In genomic region chr5:51432031-51432430, GRCm38 (mm10) we compare ENCODE assay signal across 22 mouse cellular contexts.
A peak's percentile ranks its signal among the peaks of the same experiment; 100 is the strongest.
DNase-seq lines count a peak whose midpoint lies in the region; ATAC-seq and TF ChIP-seq lines count a peak whose summit lies in the region.
"Had no signal": no experiment of that assay in that cellular context is flagged by ENCODE, and none has a peak within 500 bp of the region (broad histone marks: within the 10 kb centered on the region; RNA-seq: fewer than 3 reads in every experiment).

No protein-coding gene starts in this region.

- H3K9ac ChIP-seq in embryonic facial prominence, embryonic 11.5 days (replicated peaks; ENCODE audit: low read length): no peak overlapping the region
- H3K9ac ChIP-seq in kidney, embryonic 16.5 days (replicated peaks; ENCODE audit: low read length): no peak overlapping the region
- H3K9ac ChIP-seq in kidney, embryonic 14.5 days (ENCODE audit: low read depth, low read length): no peak overlapping the region
- H3K9ac ChIP-seq in lung, embryonic 14.5 days: no peak overlapping the region
- H3K9ac ChIP-seq: embryonic facial prominence, embryonic 15.5 days; forebrain, postnatal 0 days; hindbrain, embryonic 12.5 days; hindbrain, embryonic 15.5 days had no signal

- 55% methylated on average over 4 of the region's 4 CpGs for WGBS in embryonic facial prominence, embryonic 11.5 days
- 65% methylated on average over 4 of the region's 4 CpGs for WGBS in embryonic facial prominence, embryonic 10.5 days
- 62% methylated on average over 4 of the region's 4 CpGs for WGBS in kidney, embryonic 16.5 days
- WGBS in kidney, embryonic 14.5 days: 58% methylated on average over 4 of the region's 4 CpGs
- WGBS in lung, embryonic 14.5 days: 42% methylated on average over 4 of the region's 4 CpGs

- H3K27ac ChIP-seq in embryonic facial prominence, embryonic 11.5 days (replicated peaks; ENCODE audit: low read depth, low read length): no peak overlapping the region
- H3K27ac ChIP-seq in embryonic facial prominence, embryonic 10.5 days (replicated peaks): no peak overlapping the region
- no peak overlapping the region for H3K27ac ChIP-seq in kidney, embryonic 16.5 days (ENCODE audit: low read length)
- H3K27ac ChIP-seq in kidney, embryonic 14.5 days (ENCODE audit: low read depth, low read length): no peak overlapping the region
- no peak overlapping the region for H3K27ac ChIP-seq in lung, embryonic 14.5 days (ENCODE audit: low read depth)
- H3K27ac ChIP-seq: embryonic facial prominence, embryonic 15.5 days; gastrocnemius, adult 2 months; hindbrain, embryonic 12.5 days; hindbrain, embryonic 15.5 days had no signal

- no peaks in the 10 kb centered on the region for H3K9me3 ChIP-seq in embryonic facial prominence, embryonic 11.5 days (replicated peaks; ENCODE audit: control insufficient read depth, low read length)
- no peaks in the 10 kb centered on the region for H3K9me3 ChIP-seq in embryonic facial prominence, embryonic 10.5 days
- H3K9me3 ChIP-seq in kidney, embryonic 16.5 days (ENCODE audit: low read length): no peaks in the 10 kb centered on the region
- no peaks in the 10 kb centered on the region for H3K9me3 ChIP-seq in kidney, embryonic 14.5 days (ENCODE audit: control insufficient read depth, low read length)
- H3K9me3 ChIP-seq in lung, embryonic 14.5 days (ENCODE audit: low read depth, low read length): no peaks in the 10 kb centered on the region
- H3K9me3 ChIP-seq: embryonic facial prominence, embryonic 15.5 days; hindbrain, embryonic 12.5 days; hindbrain, embryonic 15.5 days had no signal

- no peak for TF ChIP-seq CTCF in lung, embryonic 14.5 days (IDR thresholded peaks at IDR 0.05; ENCODE audit: low read depth)

- no peaks in the 10 kb centered on the region for H3K27me3 ChIP-seq in embryonic facial prominence, embryonic 11.5 days (ENCODE audit: control insufficient read depth, insufficient read depth, low read length)
- no peaks in the 10 kb centered on the region for H3K27me3 ChIP-seq in embryonic facial prominence, embryonic 10.5 days (replicated peaks; ENCODE audit: low read depth, poor library complexity, severe bottlenecking)
- no peaks in the 10 kb centered on the region for H3K27me3 ChIP-seq in kidney, embryonic 16.5 days (ENCODE audit: insufficient read depth, low read length)
- H3K27me3 ChIP-seq in kidney, embryonic 14.5 days (ENCODE audit: control insufficient read depth, insufficient read depth, low read length): no peaks in the 10 kb centered on the region
- H3K27me3 ChIP-seq in lung, embryonic 14.5 days (ENCODE audit: insufficient read depth, low read length): no peaks in the 10 kb centered on the region
- H3K27me3 ChIP-seq: embryonic facial prominence, embryonic 15.5 days; hindbrain, embryonic 12.5 days; hindbrain, embryonic 15.5 days had no signal

- no peak overlapping the region for H3K4me2 ChIP-seq in embryonic facial prominence, embryonic 11.5 days (ENCODE audit: low read depth, low read length)
- no peak overlapping the region for H3K4me2 ChIP-seq in kidney, embryonic 16.5 days (replicated peaks; ENCODE audit: low read depth, low read length)
- H3K4me2 ChIP-seq in kidney, embryonic 14.5 days (replicated peaks; ENCODE audit: low read depth, low read length): no peak overlapping the region
- H3K4me2 ChIP-seq in lung, embryonic 14.5 days: no peak overlapping the region
- H3K4me2 ChIP-seq: embryonic facial prominence, embryonic 15.5 days; heart, embryonic 11.5 days; hindbrain, embryonic 12.5 days; hindbrain, embryonic 15.5 days had no signal

- no peak for DNase-seq in embryonic facial prominence, embryonic 11.5 days (ENCODE audit: low spot score)
- no peak for DNase-seq in embryonic facial prominence, embryonic 10.5 days (ENCODE audit: low spot score)
- DNase-seq in lung, embryonic 14.5 days: peak; percentile 8
- DNase-seq in lung, postnatal 4 days: no peak
- DNase-seq in R1 (ENCODE audit: low read depth, low spot score): peak; percentile 5
- no peak for DNase-seq in layer of hippocampus, adult 9-10 months (ENCODE audit: low spot score)
- DNase-seq: adrenal gland, postnatal 10 days; adrenal gland, postnatal 36 days; cerebellum, adult 18-20 months; cerebellum, adult 9-11 months; cerebellum, postnatal 25 days; gastrocnemius, adult 2 months; gastrocnemius, postnatal 14 days; heart, adult 11 months had no signal

- ATAC-seq in embryonic facial prominence, embryonic 11.5 days (replicated peaks; ENCODE audit: insufficient number of reproducible peaks, low FRiP score, low TSS enrichment, low read depth): 0 out of 2 replicates have a peak, but pooled peaks have one; percentile 48
- peak; percentile 74; the same call in 1 of the 2 replicates for ATAC-seq in kidney, embryonic 16.5 days (ENCODE audit: low FRiP score, low TSS enrichment)
- no peak for ATAC-seq in kidney, embryonic 14.5 days (ENCODE audit: low FRiP score, low TSS enrichment)
- no peak; the same call in 1 of the 2 replicates for ATAC-seq in lung, embryonic 14.5 days (ENCODE audit: insufficient read depth)
- ATAC-seq: forebrain, embryonic 14.5 days had no signal

- H3K4me1 ChIP-seq in embryonic facial prominence, embryonic 11.5 days (ENCODE audit: control insufficient read depth, insufficient read depth, low read length): no peaks in the 10 kb centered on the region
- H3K4me1 ChIP-seq in embryonic facial prominence, embryonic 10.5 days: no peaks in the 10 kb centered on the region
- H3K4me1 ChIP-seq in kidney, embryonic 16.5 days (ENCODE audit: insufficient read depth, low read length): no peaks in the 10 kb centered on the region
- H3K4me1 ChIP-seq in kidney, embryonic 14.5 days (ENCODE audit: control insufficient read depth, insufficient read depth, low read length): no peaks in the 10 kb centered on the region
- no peaks in the 10 kb centered on the region for H3K4me1 ChIP-seq in lung, embryonic 14.5 days (ENCODE audit: insufficient read depth)
- H3K4me1 ChIP-seq: hindbrain, embryonic 12.5 days; hindbrain, embryonic 15.5 days had no signal

- no peaks in the 10 kb centered on the region for H3K36me3 ChIP-seq in embryonic facial prominence, embryonic 11.5 days (replicated peaks; ENCODE audit: control insufficient read depth, insufficient read depth, low read depth, low read length)
- no peaks in the 10 kb centered on the region for H3K36me3 ChIP-seq in embryonic facial prominence, embryonic 10.5 days (replicated peaks)
- H3K36me3 ChIP-seq in kidney, embryonic 16.5 days (ENCODE audit: insufficient read depth, low read length): no peaks in the 10 kb centered on the region
- H3K36me3 ChIP-seq in kidney, embryonic 14.5 days (ENCODE audit: control insufficient read depth, insufficient read depth, low read length): no peaks in the 10 kb centered on the region
- H3K36me3 ChIP-seq in lung, embryonic 14.5 days (ENCODE audit: insufficient read depth): no peaks in the 10 kb centered on the region
- H3K36me3 ChIP-seq: embryonic facial prominence, embryonic 15.5 days; hindbrain, embryonic 12.5 days; hindbrain, embryonic 15.5 days had no signal

- H3K4me3 ChIP-seq in embryonic facial prominence, embryonic 11.5 days (ENCODE audit: low read depth, low read length): no peak overlapping the region
- no peak overlapping the region for H3K4me3 ChIP-seq in embryonic facial prominence, embryonic 10.5 days
- no peak overlapping the region for H3K4me3 ChIP-seq in kidney, embryonic 16.5 days (ENCODE audit: low read length)
- H3K4me3 ChIP-seq in kidney, embryonic 14.5 days (ENCODE audit: low read length): no peak overlapping the region
- no peak overlapping the region for H3K4me3 ChIP-seq in lung, embryonic 14.5 days (ENCODE audit: low read depth, low read length)
- H3K4me3 ChIP-seq: embryonic facial prominence, embryonic 15.5 days; gastrocnemius, adult 2 months; hindbrain, embryonic 12.5 days; hindbrain, embryonic 15.5 days had no signal

Comparison
In these comparisons a context has a peak if more than half of its experiments do, and no peak if none do; other contexts are left out.
1. ATAC-seq: peak in embryonic facial prominence, embryonic 11.5 days (single experiment) and kidney, embryonic 16.5 days (single experiment); none in kidney, embryonic 14.5 days (single experiment) and lung, embryonic 14.5 days (single experiment).
2. DNase-seq: peak in lung, embryonic 14.5 days (single experiment) and R1 (single experiment); none in embryonic facial prominence, embryonic 11.5 days (single experiment), embryonic facial prominence, embryonic 10.5 days (single experiment), lung, postnatal 4 days (0 of 2) and layer of hippocampus, adult 9-10 months (single experiment).